Mouse (Mus musculus): Measurements from ENCODE around the gene Zfp704. TPM values are rescaled to one million over a fixed set of nuclear protein-coding genes. Genes with fewer than 3 reads are reported as not detected.

Zfp704 gene
- polyA plus RNA-seq (2012; rRNA removed): 0.43 and 1.1 TPM in 2 replicates

GRCm38 (mm10) chr3:9609581-9610341 lies at the start of gene Zfp704:
TSS of gene Zfp704 (minus strand) at chr3:9610085.

Data from stomach, adult 2 months (tissue).